ENCODE assay signal across 25 mouse cellular contexts in the genomic region with DNA sequence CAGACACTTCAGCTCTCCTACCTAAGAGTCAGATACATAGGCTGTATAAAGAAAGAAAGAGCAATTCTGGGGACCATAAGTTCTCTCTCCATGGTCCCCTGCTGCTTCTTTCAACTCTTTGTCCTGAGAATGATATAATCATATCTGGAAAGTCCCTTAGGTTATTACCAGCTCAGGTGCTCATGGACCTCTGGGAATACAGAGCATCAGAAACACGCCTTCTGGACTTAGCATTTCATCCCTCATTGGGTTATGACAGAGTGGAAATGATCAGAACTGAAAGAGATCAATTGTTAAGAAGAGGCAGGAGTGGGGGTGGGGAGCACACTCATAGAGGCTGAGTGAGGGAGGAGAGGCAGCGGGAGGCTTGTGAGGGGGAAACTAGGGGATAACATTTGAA. TPM values are rescaled to one million over a fixed set of nuclear protein-coding genes. Genes with fewer than 3 reads are reported as not detected.
DNase-seq lines count a peak whose midpoint lies in the region; TF ChIP-seq lines count a peak whose summit lies in the region.
"Had no signal": no experiment of that assay in that cellular context is flagged by ENCODE, and none has a peak within 500 bp of the region (broad histone marks: within the 10 kb centered on the region; RNA-seq: fewer than 3 reads in every experiment).

Gene Olfr644, minus strand, starts transcription at position 101 of the 400 bp plus-strand sequence.

- dilution Hi-C loops in CH12.LX (cut with MboI; ENCODE audit: extremely low pct_ligation_motif_present, extremely low pct_unique_long_range_greater_than_20kb, low sequenced_read_pairs): no loop called here

- no peak within 1 kb of the TSS for H3K4me2 ChIP-seq in CH12.LX (ENCODE audit: insufficient read depth, low read depth, poor library complexity, severe bottlenecking)

- TF ChIP-seq CTCF in CH12.LX (conservative IDR thresholded peaks at IDR 0.05 in 1 of 2, IDR thresholded peaks at IDR 0.05 in 1 of 2; ENCODE audit: low read depth in 2 of 2, low read length in 2 of 2): no peak

- H3K9ac ChIP-seq in CH12.LX (ENCODE audit: insufficient read depth, low read depth): no peak within 1 kb of the TSS

- no peak for TF ChIP-seq EP300 in CH12.LX (IDR thresholded peaks at IDR 0.05; ENCODE audit: low read length)

- no peaks in the 10 kb centered on the region for H3K9me3 ChIP-seq in CH12.LX (replicated peaks; ENCODE audit: low read length)
- H3K9me3 ChIP-seq: G1E had no signal

- no peaks in the 10 kb centered on the region for H3K79me2 ChIP-seq in CH12.LX (replicated peaks; ENCODE audit: control insufficient read depth, extremely low read depth, insufficient read depth, poor library complexity, severe bottlenecking)

- DNase-seq in retina, embryonic 14.5 days (ENCODE audit: low spot score): peak; percentile 3
- no peak for DNase-seq in retina, postnatal 1 day
- peak; percentile 6 for DNase-seq in CH12.LX (ENCODE audit: extremely low read depth)
- no peak for DNase-seq in frontal cortex, postnatal 14 days (ENCODE audit: low spot score in 2 of 2)
- DNase-seq: adrenal gland, adult 2 months; adrenal gland, adult 8-10 months; adrenal gland, postnatal 10 days; adrenal gland, postnatal 14 days; adrenal gland, postnatal 25 days; adrenal gland, postnatal 36 days; B cell, adult 2 months; cerebellum, adult 11 months; cerebellum, adult 11-12 months; cerebellum, adult 18-20 months; cerebellum, adult 2 months had no signal

- no peak within 1 kb of the TSS for H3K27ac ChIP-seq in CH12.LX (ENCODE audit: insufficient read depth, low read depth)

- H3K4me1 ChIP-seq in CH12.LX (ENCODE audit: control insufficient read depth in 1 of 2, insufficient read depth in 2 of 2): peaks cover 0 to 6% of the 10 kb centered on the region in 2 experiments; a peak in 2 of 4 replicates

- no peaks in the 10 kb centered on the region for H3K27me3 ChIP-seq in CH12.LX (replicated peaks)
- H3K27me3 ChIP-seq: Patski had no signal

- H3K4me3 ChIP-seq in CH12.LX (replicated peaks in 1 of 3; ENCODE audit: low read depth in 2 of 3, low read length in 2 of 3, poor library complexity in 1 of 3): no peak within 1 kb of the TSS

- no peak for TF ChIP-seq RAD21 in CH12.LX (IDR thresholded peaks at IDR 0.05; ENCODE audit: low read depth, low read length)

- in situ Hi-C loops in CH12.LX (cut with MboI; ENCODE audit: low pct_ligation_motif_present, low pct_unique_long_range_greater_than_20kb, low sequenced_read_pairs): no loop called here

- no peaks in the 10 kb centered on the region for H3K36me3 ChIP-seq in CH12.LX (replicated peaks in 1 of 2; ENCODE audit: control insufficient read depth in 1 of 2, insufficient read depth in 1 of 2, low read length in 1 of 2)
- H3K36me3 ChIP-seq: G1E had no signal

- TF ChIP-seq POLR2A in CH12.LX (IDR thresholded peaks at IDR 0.05; ENCODE audit: low read depth, low read length): no peak

TF ChIP-seq in CH12.LX, 34 proteins besides CTCF, POLR2A, EP300 and RAD21:
- TF ChIP-seq JUN (IDR thresholded peaks at IDR 0.05; ENCODE audit: insufficient read depth, low read depth, low read length) (no peak), SMC3 (IDR thresholded peaks at IDR 0.05; ENCODE audit: low read depth, low read length) (no peak), UBTF (IDR thresholded peaks at IDR 0.05; ENCODE audit: low read depth, low read length) (no peak), NRF1 (IDR thresholded peaks at IDR 0.05; ENCODE audit: low read depth, low read length) (no peak), USF1 (IDR thresholded peaks at IDR 0.05; ENCODE audit: low read depth, low read length) (no peak), IRF4 (IDR thresholded peaks at IDR 0.05; ENCODE audit: low read depth, low read length) (no peak), TBP (conservative IDR thresholded peaks at IDR 0.05; ENCODE audit: low read depth, low read length) (no peak), RCOR1 (conservative IDR thresholded peaks at IDR 0.05; ENCODE audit: low read depth, low read length) (no peak), MYC (IDR thresholded peaks at IDR 0.05; ENCODE audit: low read depth, low read length) (no peak), E2F4 (IDR thresholded peaks at IDR 0.05; ENCODE audit: insufficient replicate concordance, low read depth, low read length) (no peak), SIN3A (IDR thresholded peaks at IDR 0.05; ENCODE audit: low read length) (no peak), MAX (IDR thresholded peaks at IDR 0.05; ENCODE audit: low read length) (no peak), MAZ (IDR thresholded peaks at IDR 0.05; ENCODE audit: low read depth, low read length) (no peak), NELFE (IDR thresholded peaks at IDR 0.05; ENCODE audit: low read depth, low read length) (no peak), MEF2A (IDR thresholded peaks at IDR 0.05; ENCODE audit: borderline replicate concordance, low read depth, low read length) (no peak), CHD2 (IDR thresholded peaks at IDR 0.05; ENCODE audit: low read length) (no peak), GABPA (IDR thresholded peaks at IDR 0.05; ENCODE audit: insufficient replicate concordance, low read depth, low read length) (no peak)

RNA-seq across cellular contexts. Expression of gene Olfr644, which starts in this region (rescaled TPM):
- total RNA-seq in CH12.LX (2012; rRNA removed): not detected in 2 replicates
- total RNA-seq in CH12.LX (2014; rRNA removed): not detected in 2 replicates
- not detected in 2 replicates for polyA plus RNA-seq in CH12.LX (2012; ENCODE audit: insufficient read length, low read depth)
- total RNA-seq: adrenal gland, adult 18-20 months; adrenal gland, adult 2 months; adrenal gland, adult 8-10 months; adrenal gland, postnatal 10 days; adrenal gland, postnatal 14 days; adrenal gland, postnatal 25 days; adrenal gland, postnatal 36 days; adrenal gland, postnatal 4 days; ES-E14; MEL had no signal
- polyA plus RNA-seq: activated CD4-positive, CD25-positive, alpha-beta regulatory T cell, adult 4 months; adrenal gland, adult 2 months; brain, embryonic 14.5 days; C2C12; CD4-positive, CD25-positive, alpha-beta regulatory T cell, adult 4 months; cerebellum, adult 2 months; G1E; Patski had no signal

Comparison
In these comparisons a context has a peak if more than half of its experiments do, and no peak if none do; other contexts are left out.
1. Peak in DNase-seq in CH12.LX; RNA of the gene not detected or under 1 TPM.